Mouse (Mus musculus) frontal cortex, postnatal 10 days (tissue): Measurements from ENCODE around the gene Inafm1.
A peak's percentile ranks its signal among the peaks of the same experiment; 100 is the strongest.
"Not testable (repeated sequence)": the region's sequence is repeated elsewhere in the genome, so short reads cannot be mapped to it uniquely, and the experiment has no call there.

Experiments
- DNase-seq, 2 experiments: peaks; one replicate each; pipeline ENCODE4 v3.0.0; 2022; ENCODE audit warnings: low spot score in 2 of 2, mixed read lengths in 1 of 2

The Inafm1 gene

GRCm38 (mm10) chr7:16297616-16298015 is 24.2 kb upstream of the Inafm1 start:
- DNase-seq, result no peak

DNA sequence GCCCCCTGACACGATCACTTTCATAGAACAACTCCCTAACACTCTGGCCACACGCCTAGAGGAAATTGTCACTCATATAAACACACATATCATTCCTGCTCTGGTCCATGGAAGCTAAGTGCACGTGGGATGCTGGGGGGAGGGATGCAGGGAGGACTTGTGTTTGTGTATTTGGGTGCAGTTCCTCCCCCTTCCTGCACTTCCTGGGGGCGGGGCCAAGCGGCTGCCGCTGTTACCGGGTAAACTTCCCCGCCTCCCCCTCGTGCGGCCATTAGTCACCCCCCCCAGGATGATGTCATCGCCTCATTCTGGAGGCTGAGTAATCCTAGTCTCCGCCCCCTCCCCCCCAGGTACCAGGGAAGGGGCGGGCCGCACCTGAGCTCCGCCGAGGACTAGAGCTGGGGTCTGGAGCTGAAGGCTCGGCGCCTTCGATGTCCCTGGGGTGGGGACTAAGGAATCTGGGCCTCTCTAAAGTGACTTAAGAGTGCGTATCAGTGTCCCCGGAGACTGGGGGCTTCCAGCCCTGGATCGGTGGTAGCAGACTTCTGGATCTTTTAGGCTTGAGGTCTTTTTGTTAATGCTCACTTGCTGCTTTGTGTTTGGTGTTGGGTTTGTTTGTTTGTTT is 23.5 kb upstream of the Inafm1 start:
- DNase-seq, result peak; percentile 79 to 85

DNA sequence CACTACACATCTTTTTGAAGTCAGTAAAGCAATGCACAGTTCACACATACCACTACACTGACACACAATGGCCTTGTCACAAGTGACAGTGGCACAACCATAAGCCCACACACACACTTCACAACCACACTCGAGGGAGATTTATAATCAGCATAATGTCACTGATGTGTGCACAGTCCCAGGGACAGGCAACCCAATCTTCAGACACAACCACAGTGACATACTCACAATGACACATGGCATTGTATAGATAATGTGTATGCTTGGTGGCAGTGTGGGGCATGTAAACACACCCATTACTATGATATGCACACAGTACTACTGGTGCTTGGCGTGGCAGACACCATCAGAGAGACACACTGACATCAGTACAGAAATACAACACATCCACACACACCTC is 22.7 kb upstream of the Inafm1 start:
- DNase-seq, result no peak

GRCm38 (mm10) chr7:16295321-16295900 is 22.0 kb upstream of the Inafm1 start:
- DNase-seq, result peak in 1 of 2 experiments; percentile 75

DNA sequence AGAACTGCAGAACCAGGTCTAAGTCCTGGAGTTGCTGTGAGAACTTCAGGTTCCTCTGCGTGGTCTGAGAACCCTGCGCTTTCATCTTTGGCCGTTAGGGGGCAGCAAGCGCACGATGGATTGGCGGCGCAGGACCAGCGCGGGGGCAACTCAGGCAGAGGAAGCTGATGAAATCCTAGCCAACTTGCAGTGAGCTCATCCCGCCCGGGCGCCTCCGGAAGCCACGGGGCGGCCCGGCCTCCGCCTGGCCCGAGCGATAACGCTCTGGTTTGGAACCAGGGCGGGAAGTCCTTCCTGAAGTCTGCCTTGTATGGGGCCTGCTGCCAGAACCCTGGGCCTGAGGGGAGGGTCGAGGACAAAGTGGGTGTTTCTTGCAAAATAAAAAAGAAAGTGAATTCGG is 21.4 kb upstream of the Inafm1 start:
- DNase-seq, result peak; percentile 84 to 92

- no peak for DNase-seq
These were observed 20.9 kb upstream of the Inafm1 start for GRCm38 (mm10) chr7:16294346-16294745.

DNA sequence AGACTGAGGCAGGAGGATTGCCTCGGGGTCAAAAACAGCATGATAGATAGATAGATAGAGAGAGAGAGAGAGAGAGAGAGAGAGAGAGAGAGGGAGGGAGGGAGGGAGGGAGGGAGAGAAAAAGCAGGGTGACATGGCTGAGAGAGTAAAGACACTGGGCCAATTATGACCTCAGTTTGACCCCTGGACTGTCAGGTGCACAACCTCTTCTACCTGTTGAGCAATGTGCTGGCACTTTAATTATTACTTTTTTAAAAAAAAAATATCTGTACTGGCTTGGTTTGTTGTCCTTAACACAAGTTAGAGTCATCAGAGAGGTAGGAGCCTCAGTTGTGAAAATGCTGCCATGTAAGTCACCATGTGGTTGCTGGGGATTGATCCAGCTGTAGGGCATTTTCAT is 14.4 kb upstream of the Inafm1 start:
- no peak for DNase-seq

DNA sequence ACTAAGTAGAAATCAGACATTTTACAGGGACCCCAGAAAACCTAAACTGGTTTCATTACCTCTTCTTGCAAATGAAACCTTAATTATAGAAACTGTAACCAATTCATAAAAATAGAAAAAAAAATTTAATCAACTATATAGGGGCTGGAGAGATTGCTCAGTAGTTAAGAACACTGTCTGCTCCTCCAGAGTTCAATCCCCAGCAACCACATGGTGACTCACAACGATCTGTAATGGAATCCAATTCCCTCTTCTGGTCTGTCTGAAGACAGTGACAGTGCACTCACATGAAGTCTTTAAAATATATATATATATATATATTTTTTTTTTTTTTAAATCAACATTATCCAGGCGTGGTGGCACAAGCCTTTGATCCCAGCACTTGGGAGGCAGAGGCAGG is 13.6 kb upstream of the Inafm1 start:
- no peak for DNase-seq

- peak; percentile 99 to 100 for DNase-seq
These were observed 12.9 kb upstream of the Inafm1 start, which contains the start of gene Ccdc9 for GRCm38 (mm10) chr7:16286026-16286961. TSS of gene Ccdc9 (minus strand) at chr7:16286795.

GRCm38 (mm10) chr7:16285450-16286025 is 12.1 kb upstream of the Inafm1 start:
- peak; percentile 58 to 67 for DNase-seq

- DNase-seq, result no peak
These were observed 11.5 kb upstream of the Inafm1 start for GRCm38 (mm10) chr7:16284904-16285303.

DNA sequence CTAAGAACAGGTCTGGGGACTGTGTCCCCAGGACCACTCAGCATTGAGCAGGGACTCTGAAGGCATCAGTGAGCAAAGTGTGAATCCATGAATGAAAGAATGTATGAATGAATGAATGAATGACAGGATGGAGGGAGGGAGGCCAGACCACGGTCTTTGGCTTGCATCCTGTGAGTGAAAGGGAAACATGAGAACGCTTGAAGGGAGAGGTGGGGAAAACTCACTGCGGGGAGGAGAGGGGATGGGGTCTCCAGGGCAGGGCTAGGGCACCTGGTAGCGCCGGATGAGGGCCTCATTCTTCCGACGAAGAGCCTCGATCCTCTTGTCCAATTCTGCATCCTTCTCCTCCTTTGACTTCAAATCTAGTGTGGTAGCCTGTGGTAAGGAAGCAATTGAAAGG is 10.6 kb upstream of the Inafm1 start:
- no peak for DNase-seq

- DNase-seq, result no peak
These were observed 8.9 kb upstream of the Inafm1 start for GRCm38 (mm10) chr7:16282334-16282733.

DNA sequence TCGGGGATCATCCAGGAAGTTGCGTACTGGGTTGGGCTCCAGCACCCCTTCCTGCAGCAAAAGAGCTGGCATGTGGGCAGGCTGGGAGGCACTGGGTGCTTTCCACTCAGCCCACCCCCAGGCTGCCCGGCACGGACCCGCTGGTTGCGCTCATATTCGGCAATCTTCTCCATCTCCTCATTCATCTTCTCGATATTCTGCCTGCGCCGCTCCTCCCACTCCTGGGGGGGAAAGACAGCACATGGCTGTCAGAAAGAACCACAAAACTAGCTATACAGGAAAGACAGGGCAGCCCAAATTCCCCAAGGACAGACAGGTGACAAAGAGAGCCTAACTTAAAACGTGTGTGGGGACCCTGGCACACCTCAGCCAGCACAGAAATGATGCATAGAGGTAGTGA is 7.3 kb upstream of the Inafm1 start:
- no peak for DNase-seq

- DNase-seq, result no peak
These were observed 1.8 kb upstream of the Inafm1 start for GRCm38 (mm10) chr7:16274922-16275890.

GRCm38 (mm10) chr7:16273766-16274140 is 336 bp upstream of the Inafm1 start:
- DNase-seq, result peak in 1 of 2 experiments; percentile 67

DNA sequence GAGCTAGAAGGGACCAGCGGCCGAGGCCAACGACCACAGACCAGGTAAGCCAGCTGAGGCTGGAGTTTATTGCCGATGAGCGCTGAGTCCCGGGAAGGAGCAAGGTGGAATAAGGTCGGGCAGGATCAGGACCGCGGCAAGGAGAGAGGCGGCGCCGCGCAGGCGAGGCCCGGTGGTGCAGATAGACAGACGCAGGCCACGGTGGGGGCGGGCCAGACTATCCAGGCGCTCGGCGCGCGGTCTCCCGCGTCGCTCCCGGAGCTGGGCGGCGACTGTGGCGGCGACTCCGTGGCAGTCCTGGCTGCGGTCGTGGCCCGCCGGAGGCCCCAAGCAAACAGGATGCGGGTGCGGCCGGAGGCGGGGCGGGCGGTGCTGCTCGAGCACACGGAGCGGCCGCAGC is 736 bp downstream of the Inafm1 start:
- DNase-seq, result peak in 1 of 2 experiments; percentile 71

GRCm38 (mm10) chr7:16271139-16271538 is 2.3 kb downstream of the Inafm1 start:
- DNase-seq, result no peak

GRCm38 (mm10) chr7:16266593-16266992 is 6.8 kb downstream of the Inafm1 start:
- not testable (repeated sequence) for DNase-seq

DNA sequence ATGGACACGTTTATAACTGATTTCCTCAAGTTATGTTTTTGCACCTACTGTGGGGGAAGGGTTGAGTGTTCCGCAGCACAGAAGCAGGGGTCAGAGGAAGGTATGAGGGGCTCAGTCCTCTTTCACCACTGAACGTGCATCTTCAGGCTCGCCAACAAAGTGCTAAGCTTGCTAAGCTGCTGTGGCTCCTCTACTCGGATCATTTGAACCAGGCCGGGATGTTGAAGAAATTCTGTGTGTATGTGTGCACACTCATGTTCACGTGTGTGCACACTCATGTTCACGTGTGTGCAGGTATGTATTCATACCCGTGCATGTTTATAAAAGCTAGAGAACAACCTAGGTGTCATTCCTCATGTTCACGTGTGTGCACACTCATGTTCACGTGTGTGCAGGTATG is 7.6 kb downstream of the Inafm1 start:
- no peak for DNase-seq

DNA sequence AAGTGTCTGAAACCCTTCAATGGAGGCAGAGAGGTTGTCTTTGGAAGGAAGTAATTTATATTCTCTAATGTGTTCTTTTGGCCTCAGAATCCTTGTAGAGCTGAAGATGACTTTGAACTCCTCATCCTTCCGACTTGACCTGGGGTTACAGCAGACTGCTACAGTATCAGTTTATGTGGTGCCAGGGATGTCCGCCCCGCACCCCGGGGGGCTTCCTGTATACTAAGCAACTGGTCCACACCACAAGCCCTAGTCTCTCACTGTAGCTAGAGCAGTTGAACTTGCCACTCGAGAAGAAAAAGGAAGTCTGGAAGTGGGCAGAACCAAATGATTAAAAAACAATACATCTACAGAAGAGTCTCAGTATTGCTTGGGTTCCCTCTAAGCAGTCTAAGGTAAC is 9.6 kb downstream of the Inafm1 start:
- DNase-seq, result no peak
